Mouse (Mus musculus) liver, adult (tissue): ENCODE results near the gene Olfr212.
"Not testable (repeated sequence)": the region's sequence is repeated elsewhere in the genome, so short reads cannot be mapped to it uniquely, and the experiment has no call there.

Experiments
- GATA4 ChIP-seq: IDR thresholded peaks from 2 replicates; pipeline ENCODE4 v1.6.1; 2014; ENCODE audit warnings: mild to moderate bottlenecking, low read length; ENCODE audit not compliant: insufficient replicate concordance

Olfr212 gene

GRCm38 (mm10) chr6:116506302-116507003 lies at the start of gene Olfr212:
Gene Olfr212, plus strand, starts transcription at chr6:116506516.
- TF ChIP-seq GATA4 = not testable (repeated sequence)

GRCm38 (mm10) chr6:116458728-116459127 lies 47.6 kb upstream of the Olfr212 start:
- TF ChIP-seq GATA4 = no peak

GRCm38 (mm10) chr6:116459232-116459631 lies 47.1 kb upstream of the Olfr212 start:
- TF ChIP-seq GATA4 = no peak

GRCm38 (mm10) chr6:116460544-116461283 lies 45.6 kb upstream of the Olfr212 start, which contains the start of gene Alox5:
Gene Alox5, minus strand, starts transcription at chr6:116461178.
- no peak for TF ChIP-seq GATA4

GRCm38 (mm10) chr6:116468081-116468480 lies 38.2 kb upstream of the Olfr212 start:
- no peak for TF ChIP-seq GATA4

- TF ChIP-seq GATA4 = no peak
These were observed 21.2 kb upstream of the Olfr212 start for GRCm38 (mm10) chr6:116485081-116485480.

GRCm38 (mm10) chr6:116486833-116487232 lies 19.5 kb upstream of the Olfr212 start:
- no peak for TF ChIP-seq GATA4

GRCm38 (mm10) chr6:116488791-116489190 lies 17.5 kb upstream of the Olfr212 start, which contains the start of gene Olfr211:
Gene Olfr211, plus strand, starts transcription at chr6:116489091.
- no peak for TF ChIP-seq GATA4

GRCm38 (mm10) chr6:116493742-116494141 lies 12.6 kb upstream of the Olfr212 start:
- no peak for TF ChIP-seq GATA4

- TF ChIP-seq GATA4 = no peak
These were observed 10.4 kb upstream of the Olfr212 start for GRCm38 (mm10) chr6:116495960-116496359.

GRCm38 (mm10) chr6:116514832-116515231 lies 8.5 kb downstream of the Olfr212 start:
- no peak for TF ChIP-seq GATA4

GRCm38 (mm10) chr6:116538156-116538555 lies 31.8 kb downstream of the Olfr212 start, which contains the start of gene Olfr213:
Gene Olfr213, plus strand, starts transcription at chr6:116538456.
- no peak for TF ChIP-seq GATA4

GRCm38 (mm10) chr6:116542500-116542899 lies 36.2 kb downstream of the Olfr212 start:
- no peak for TF ChIP-seq GATA4

- TF ChIP-seq GATA4 = not testable (repeated sequence)
These were observed 44.5 kb downstream of the Olfr212 start, which contains the start of gene Gm5580 for GRCm38 (mm10) chr6:116550841-116551240. Gene Gm5580, plus strand, starts transcription at chr6:116551141.

GRCm38 (mm10) chr6:116553935-116554334 lies 47.6 kb downstream of the Olfr212 start, which contains the start of gene Olfr214:
Gene Olfr214, plus strand, starts transcription at chr6:116554235.
- no peak for TF ChIP-seq GATA4

GRCm38 (mm10) chr6:116554952-116555351 lies 48.6 kb downstream of the Olfr212 start:
- no peak for TF ChIP-seq GATA4
